16 mouse cellular contexts compared by ENCODE assay signal in the genomic region with DNA sequence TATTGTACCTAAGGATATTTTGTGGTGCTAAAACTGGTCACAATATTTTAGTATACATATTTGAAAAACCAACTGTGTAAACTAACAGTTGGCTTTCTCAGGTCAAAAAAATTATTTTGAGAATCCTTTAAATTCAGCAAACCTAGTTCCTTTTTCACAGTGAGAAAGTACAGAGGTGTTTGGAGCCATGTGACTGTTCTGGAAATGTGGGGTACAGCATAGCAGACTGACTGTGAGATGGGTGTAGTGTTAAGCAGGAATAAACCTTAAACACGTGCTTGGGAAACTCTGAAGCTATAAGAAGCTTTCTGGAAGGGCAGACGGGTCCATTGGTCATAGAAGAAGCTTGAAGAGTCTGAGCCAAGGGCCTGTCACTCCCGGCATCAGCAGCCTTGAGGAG.
"Had no signal": no experiment of that assay in that cellular context is flagged by ENCODE, and none has a peak within 500 bp of the region (broad histone marks: within the 10 kb centered on the region; RNA-seq: fewer than 3 reads in every experiment).

No protein-coding gene starts in this region.

- H3K4me2 ChIP-seq: neural tube, embryonic 13.5 days; neural tube, embryonic 15.5 days; stomach, embryonic 15.5 days had no signal

- H3K36me3 ChIP-seq: stomach, embryonic 15.5 days had no signal

- DNase-seq: retina, postnatal 1 day; right cerebral cortex, adult 18-20 months; right cerebral cortex, postnatal 14 days; right cerebral cortex, postnatal 25 days; right cerebral cortex, postnatal 4 days; spleen, adult 18-20 months; thymus, adult 18-20 months; thymus, adult 2 months; thymus, postnatal 14 days; thymus, postnatal 25 days; thymus, postnatal 36 days; thymus, postnatal 4 days had no signal

- H3K9ac ChIP-seq: neural tube, embryonic 13.5 days; neural tube, embryonic 15.5 days; stomach, embryonic 15.5 days had no signal

- H3K27me3 ChIP-seq: neural tube, embryonic 13.5 days; neural tube, embryonic 15.5 days; stomach, embryonic 15.5 days had no signal

- H3K4me3 ChIP-seq: neural tube, embryonic 13.5 days; neural tube, embryonic 15.5 days; stomach, embryonic 15.5 days had no signal

- H3K4me1 ChIP-seq: neural tube, embryonic 13.5 days; neural tube, embryonic 15.5 days; stomach, embryonic 15.5 days had no signal

- H3K9me3 ChIP-seq: neural tube, embryonic 13.5 days; neural tube, embryonic 15.5 days; stomach, embryonic 15.5 days had no signal

- H3K27ac ChIP-seq: neural tube, embryonic 13.5 days; neural tube, embryonic 15.5 days; stomach, embryonic 15.5 days; stomach, postnatal 0 days had no signal
